Mouse (Mus musculus) brain, embryonic 14.5 days (tissue): ENCODE measurements at regions not wholly inside any gene's neighbourhood (a gene's known extent, or its start where the extent isn't known, plus 50 kb on each side); places are given as distances from the start of the nearest gene placed in this dataset.
A peak's percentile ranks its signal among the peaks of the same experiment; 100 is the strongest.

Experiments
- DNase-seq: peaks from one replicate; pipeline ENCODE4 v3.0.0-alpha.2; 2011; ENCODE audit warnings: low read depth
- CTCF ChIP-seq: fragments of 200-500 bp; IDR thresholded peaks from 2 replicates; pipeline ENCODE4 v1.5.1; 2012; ENCODE audit warnings: inconsistent platforms, mild to moderate bottlenecking, moderate library complexity, borderline replicate concordance; ENCODE audit not compliant: insufficient read depth, insufficient read length; ENCODE audit errors: extremely low read depth
- POLR2A ChIP-seq: fragments of 200-500 bp; IDR thresholded peaks from 2 replicates; pipeline ENCODE4 v1.6.1; 2012; ENCODE audit warnings: mild to moderate bottlenecking, inconsistent platforms, borderline replicate concordance; ENCODE audit not compliant: poor library complexity, insufficient read depth, insufficient read length, severe bottlenecking; ENCODE audit errors: extremely low read depth

DNA sequence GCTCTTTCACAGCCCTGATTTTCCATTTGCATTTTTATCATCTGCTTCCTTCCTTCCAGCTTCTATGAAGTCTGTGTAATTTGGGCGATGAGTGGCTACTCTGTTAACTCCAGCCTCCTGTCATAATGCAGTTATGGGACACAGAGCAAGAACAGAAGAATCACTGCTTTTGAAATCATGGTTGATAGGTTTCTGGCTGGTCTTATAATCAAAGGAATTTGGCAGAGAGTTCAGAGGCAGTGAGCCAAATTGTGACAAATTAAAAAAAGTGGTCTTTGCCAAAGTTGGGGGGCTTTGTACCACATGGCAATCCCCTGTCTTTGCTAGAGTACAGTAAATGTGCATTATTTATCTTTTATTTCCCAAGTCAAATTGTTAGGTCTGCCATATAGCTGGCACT, 1292.6 kb downstream of the Rapgef2 start:
- peak; percentile 89 for DNase-seq
- no peak for TF ChIP-seq POLR2A
- TF ChIP-seq CTCF: no peak

DNA sequence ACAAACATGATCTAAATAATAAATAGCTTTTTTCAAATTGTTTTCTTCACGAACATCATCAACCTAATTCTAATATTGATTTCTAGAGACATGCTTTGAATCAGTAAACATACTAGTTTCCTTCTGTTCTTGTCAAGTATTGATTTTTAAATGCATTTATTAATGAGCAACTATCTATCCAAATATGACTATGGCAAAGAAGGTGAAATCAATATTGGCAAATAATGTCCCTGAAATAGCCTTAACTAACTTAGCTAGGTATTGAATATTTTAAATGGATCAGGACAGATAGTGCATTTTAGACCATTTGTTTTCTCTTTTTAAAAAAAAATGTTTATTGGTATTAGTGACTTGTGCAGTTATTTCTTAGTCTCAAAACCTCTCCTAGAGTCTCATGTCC, 1341.5 kb downstream of the Rapgef2 start:
- DNase-seq: no peak
- TF ChIP-seq POLR2A: no peak
- no peak for TF ChIP-seq CTCF

DNA sequence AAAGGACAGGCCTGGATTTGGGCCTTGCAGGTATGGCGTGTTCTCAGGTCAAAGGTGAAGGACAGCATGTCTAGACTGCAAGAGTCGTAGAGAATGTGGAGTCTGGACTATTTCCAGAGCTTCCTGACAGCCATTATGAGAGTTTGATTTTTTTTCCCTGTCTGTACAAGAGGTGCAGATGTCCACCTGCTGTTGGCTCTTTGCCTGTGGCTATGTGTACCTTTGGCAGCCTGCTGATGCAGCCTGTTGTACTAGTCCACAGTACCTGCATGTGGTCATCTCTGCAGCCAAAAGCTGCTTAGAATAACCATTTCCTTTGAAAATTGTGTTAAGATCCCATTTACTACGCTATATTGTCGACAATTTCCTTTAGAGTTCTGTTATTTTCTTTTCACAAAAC, 1389.1 kb downstream of the Rapgef2 start:
- DNase-seq: no peak
- TF ChIP-seq POLR2A: no peak
- TF ChIP-seq CTCF: no peak

DNA sequence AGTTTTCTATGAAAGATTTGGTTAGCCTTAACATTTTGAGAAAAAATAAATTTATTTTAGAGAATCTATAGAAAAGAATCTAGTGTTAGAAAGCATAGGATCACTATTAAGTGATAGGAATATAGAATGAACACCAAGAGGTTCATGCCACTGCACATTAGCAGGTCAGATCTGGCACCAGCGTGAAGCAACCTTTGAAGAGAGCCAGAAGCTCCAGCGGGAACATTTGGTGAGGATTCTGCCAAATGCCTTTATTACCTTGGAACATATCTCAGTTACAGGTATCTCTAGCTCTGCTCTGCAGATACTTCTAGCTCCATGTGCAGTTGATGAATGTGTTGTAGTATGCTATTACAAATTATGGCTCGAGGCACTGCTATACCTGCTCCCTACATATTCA, 1398.7 kb downstream of the Rapgef2 start:
- DNase-seq: no peak
- no peak for TF ChIP-seq CTCF
- TF ChIP-seq POLR2A: no peak

DNA sequence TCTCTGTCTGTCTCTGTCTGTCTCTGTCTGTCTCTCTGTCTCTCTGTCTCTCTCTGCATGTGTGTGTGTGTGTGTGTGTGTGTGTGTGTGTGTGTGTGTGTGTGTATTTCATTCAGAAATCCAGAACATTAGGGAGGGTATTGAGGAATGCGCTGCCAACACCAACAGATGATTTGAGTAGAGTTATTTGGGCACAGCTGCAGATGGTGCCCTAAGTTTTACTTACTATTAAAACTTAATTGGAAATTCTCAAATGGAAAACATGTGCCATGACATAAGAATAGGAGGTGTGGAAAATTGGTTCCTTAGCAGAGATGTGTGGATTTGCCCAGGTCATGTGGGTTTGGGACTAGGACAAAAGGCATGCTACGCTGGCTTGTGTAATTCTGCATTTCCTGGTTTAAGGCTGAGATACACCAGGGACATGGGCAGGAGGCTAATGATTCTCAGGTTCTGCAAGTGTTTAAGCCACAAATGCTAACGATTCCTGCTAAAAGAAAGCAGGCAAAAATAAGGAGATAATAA, 1437.5 kb downstream of the Rapgef2 start:
- TF ChIP-seq CTCF: no peak
- TF ChIP-seq POLR2A: no peak
- DNase-seq: no peak

DNA sequence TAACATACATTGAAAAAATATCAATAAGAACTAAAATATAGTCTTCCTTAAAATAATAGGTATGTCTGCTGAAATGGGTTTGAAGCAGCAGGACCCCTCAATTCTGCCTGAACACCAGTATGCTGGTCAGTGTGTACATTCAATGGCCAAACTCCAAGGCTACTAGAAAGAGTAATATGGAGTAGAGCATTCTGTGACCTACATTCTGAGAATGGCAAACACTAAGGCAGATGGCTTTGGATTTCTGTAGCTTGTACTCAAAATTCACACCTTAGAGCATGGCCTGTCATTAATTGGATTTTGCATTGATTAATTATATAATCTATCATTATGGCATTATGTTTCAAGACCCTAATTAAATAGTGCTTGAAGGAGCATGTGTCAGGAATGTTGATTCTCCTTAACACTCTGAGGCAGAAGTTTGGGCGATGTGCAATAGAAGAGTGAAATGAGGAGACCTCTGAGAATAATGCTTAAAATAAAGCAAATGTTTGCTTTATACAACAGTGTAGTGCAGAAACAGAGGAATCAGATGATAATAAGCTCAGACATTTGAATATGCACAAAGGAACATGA, 1454.0 kb downstream of the Rapgef2 start:
- peak; percentile 58 for DNase-seq
- no peak for TF ChIP-seq CTCF
- no peak for TF ChIP-seq POLR2A

DNA sequence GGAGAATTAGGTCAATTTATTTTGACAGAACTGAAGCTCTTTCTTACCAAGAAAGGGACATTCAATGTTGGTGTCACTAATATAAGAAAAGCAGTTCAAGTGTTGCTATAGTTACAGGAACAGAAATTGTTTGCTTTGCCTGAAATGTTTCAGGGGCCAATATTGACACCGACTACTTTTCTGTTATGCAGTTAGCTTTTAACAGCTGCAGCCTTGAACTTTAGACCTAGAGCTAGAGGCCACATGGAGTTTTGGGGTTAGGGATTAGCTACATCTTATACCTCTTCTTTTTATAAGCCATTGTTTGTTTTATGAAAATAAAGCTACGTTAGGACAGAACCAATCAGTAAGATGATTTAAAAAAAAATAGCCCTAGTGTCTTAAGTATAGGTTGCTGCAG, 1454.6 kb downstream of the Rapgef2 start:
- no peak for TF ChIP-seq POLR2A
- no peak for TF ChIP-seq CTCF
- peak; percentile 15 for DNase-seq

DNA sequence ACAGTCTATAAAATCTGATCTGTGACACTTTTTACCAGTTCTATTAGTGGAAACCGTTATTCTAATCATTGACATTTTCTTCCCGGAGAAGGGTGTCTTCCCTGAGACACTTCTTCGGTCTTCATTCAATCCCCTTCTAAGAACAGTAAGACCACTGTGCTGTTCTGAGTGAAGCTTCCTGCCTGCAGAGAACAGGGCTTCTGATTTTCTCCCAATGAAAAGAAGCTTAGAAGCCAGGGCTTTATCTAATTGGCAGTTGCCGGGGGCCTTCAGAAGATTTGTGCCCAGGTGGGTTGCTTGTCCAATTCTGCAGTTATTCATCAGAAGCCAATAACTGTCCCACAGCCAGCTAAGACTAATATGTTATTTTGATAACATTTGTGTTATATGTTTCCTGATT, 1455.1 kb downstream of the Rapgef2 start:
- TF ChIP-seq POLR2A (no peak), CTCF (no peak)
- peak; percentile 57 for DNase-seq

DNA sequence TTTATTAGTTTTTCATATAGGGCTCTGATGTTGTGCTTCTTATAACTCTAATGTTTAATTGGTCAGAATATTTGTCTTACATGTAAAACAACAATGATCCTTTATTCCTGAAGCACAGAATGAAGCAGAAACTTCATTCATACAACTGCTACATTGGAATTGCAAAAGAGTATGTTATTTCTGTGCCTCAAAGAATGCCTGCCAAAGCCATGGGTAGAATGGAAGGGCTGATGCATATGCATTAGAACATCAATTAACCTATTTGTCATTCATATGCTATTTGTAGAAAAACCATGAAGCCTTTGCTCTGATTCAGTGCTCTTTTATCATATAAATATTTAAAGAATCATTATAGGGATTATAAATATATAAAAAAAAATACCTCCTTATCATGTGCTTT, 1456.1 kb downstream of the Rapgef2 start:
- peak; percentile 77 for DNase-seq
- TF ChIP-seq CTCF (no peak), POLR2A (no peak)

DNA sequence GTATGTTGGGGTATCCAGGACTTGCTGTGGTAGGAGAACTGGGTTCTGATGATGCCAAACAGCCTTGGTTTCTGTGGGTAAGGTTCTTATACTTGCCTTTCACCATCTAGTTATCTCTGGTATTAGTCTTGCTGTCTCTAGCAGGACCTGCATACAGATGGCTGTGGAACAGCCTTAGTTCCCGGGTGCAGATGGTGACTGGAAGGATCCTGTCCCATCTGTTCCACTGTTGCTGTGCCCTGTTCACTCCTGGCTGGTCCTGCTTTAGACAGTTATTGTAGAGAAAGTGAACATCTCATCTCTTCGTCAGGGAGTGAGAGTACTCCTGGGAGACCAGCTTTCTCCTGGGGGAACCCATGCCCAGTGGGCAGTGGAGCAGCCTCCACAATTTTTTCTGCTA, 1485.5 kb downstream of the Rapgef2 start:
- TF ChIP-seq POLR2A: no peak
- peak; percentile 8 for DNase-seq

DNA sequence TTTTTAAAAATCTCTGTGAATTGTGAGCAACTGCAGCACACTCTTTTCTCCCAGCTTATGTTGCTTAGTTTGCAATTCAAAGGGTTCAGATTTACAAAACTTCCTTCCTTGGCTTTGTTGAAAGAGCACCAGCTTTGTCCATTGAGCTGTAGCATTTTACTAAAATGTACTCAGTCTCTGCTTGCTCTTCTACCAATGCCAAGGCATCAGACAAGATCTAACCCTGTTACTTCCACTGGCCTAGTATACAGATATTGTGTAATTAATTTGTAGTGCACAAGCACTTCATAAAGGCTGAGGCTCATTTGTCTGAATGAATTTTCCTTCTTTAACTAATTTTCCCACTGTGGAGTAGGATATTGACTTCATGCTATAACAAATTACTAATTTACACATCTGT, 1504.5 kb downstream of the Rapgef2 start:
- no peak for TF ChIP-seq CTCF
- TF ChIP-seq POLR2A: no peak
- peak; percentile 11 for DNase-seq

DNA sequence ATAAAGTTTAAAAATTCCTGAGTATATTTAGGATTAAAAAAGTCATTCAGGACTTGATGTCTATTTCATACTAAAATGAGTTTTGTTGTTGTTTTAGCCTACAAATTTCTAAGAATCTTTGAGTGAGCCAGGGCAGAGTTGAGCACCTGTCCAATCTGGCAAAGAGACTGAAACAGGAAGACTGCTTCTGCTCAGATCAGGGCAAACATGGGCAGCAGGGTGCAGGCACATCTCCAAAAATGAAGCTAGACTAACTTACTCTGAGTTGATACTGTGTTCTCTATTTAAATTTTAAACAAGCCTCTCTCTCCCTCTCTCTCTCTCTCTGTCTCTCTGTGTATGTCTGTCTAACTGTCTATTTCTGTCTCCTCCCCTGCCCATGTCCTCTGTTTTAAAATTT, 1505.0 kb downstream of the Rapgef2 start:
- peak; percentile 30 for DNase-seq
- TF ChIP-seq CTCF (no peak), POLR2A (no peak)
